Mouse (Mus musculus): Measurements from ENCODE around the gene Icam5.

DNA sequence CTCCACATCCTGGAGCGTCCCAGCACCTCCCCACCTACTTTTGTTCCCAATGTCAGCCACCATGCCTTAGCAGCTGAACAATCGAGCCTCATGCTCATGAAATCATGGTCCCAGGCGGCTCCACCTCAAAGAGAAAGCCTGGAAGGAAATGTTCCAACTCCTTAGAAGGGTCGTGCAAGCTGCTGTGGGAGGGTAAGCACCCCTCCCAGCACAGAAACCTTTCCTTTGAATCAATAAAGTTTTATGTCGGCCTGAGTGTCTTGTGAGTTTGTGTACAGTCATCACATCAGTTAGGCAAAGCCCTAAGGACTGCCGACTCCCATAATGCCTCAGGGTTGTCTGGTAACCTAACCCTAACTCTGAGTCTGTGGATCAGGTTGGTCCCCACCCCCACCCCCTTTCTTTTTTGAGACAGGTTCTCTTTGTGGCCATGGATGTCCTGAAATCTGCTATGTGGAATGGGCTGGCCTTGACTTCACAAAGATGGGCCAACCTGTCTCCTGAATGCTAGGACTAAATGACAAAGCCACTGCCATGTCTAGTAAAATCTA is 3.2 kb upstream of the Icam5 start:
- TF ChIP-seq POLR2A (IDR thresholded peaks at IDR 0.05; ENCODE audit: insufficient read length, low read depth) (no peak), MAX (IDR thresholded peaks at IDR 0.05; ENCODE audit: low read depth) (no peak), E2F4 (IDR thresholded peaks at IDR 0.05; ENCODE audit: insufficient read depth) (no peak), CEBPB (IDR thresholded peaks at IDR 0.05; ENCODE audit: insufficient read depth, poor library complexity, severe bottlenecking) (no peak), POLR2AphosphoS2 (IDR thresholded peaks at IDR 0.05; ENCODE audit: insufficient read length, low read depth) (no peak), REST (IDR thresholded peaks at IDR 0.05; ENCODE audit: insufficient read depth, insufficient read length) (no peak), USF1 (IDR thresholded peaks at IDR 0.05; ENCODE audit: low read depth) (no peak), TCF12 (IDR thresholded peaks at IDR 0.05; ENCODE audit: insufficient read depth, poor library complexity, severe bottlenecking) (no peak), MYOG (IDR thresholded peaks at IDR 0.05; ENCODE audit: control insufficient read depth in 1 of 3, insufficient read depth in 1 of 3, insufficient read length in 2 of 3, low read depth in 2 of 3) (no peak), MYOD1 (IDR thresholded peaks at IDR 0.05; ENCODE audit: control insufficient read depth in 1 of 3, insufficient read length in 2 of 3, low read depth in 2 of 3) (no peak), TCF3 (IDR thresholded peaks at IDR 0.05; ENCODE audit: insufficient read length, low read depth) (no peak)

Data from myocyte (in vitro differentiated cells).